Mouse (Mus musculus): ENCODE measurements around the gene Mcam. TPM values are rescaled to one million over a fixed set of nuclear protein-coding genes. Genes with fewer than 3 reads are reported as not detected.
"Not testable (repeated sequence)": the region's sequence is repeated elsewhere in the genome, so short reads cannot be mapped to it uniquely, and the experiment has no call there.

Gene Mcam
- polyA plus RNA-seq, 1 experiment = 57.6 TPM

GRCm38 (mm10) chr9:44107110-44107509 is 27.2 kb upstream of the Mcam start, which contains the start of gene C1qtnf5:
Gene C1qtnf5, plus strand, starts transcription at chr9:44107245.
- H3K36me3 ChIP-seq (ENCODE audit: control insufficient read depth, insufficient read depth, low read length, poor library complexity, severe bottlenecking) = 0 out of 2 replicates have a peak, but pooled peaks cover 3% of the 10 kb centered on the region
- TF ChIP-seq CTCF (IDR thresholded peaks at IDR 0.05; ENCODE audit: low read depth, low read length) = no peak
- TF ChIP-seq POLR2A (IDR thresholded peaks at IDR 0.05; ENCODE audit: insufficient read depth, low read length) = no peak
- TF ChIP-seq EP300 (IDR thresholded peaks at IDR 0.05; ENCODE audit: insufficient read depth, low read depth, low read length) = no peak
- H3K9ac ChIP-seq (ENCODE audit: low read depth, poor library complexity, severe bottlenecking) = peak within 1 kb of the TSS; percentile 38; the same call in 1 of the 2 replicates
- no peaks in the 10 kb centered on the region for H3K9me3 ChIP-seq (replicated peaks; ENCODE audit: control insufficient read depth, insufficient read depth, low read length, poor library complexity, severe bottlenecking)
- H3K4me1 ChIP-seq (ENCODE audit: control insufficient read depth, insufficient read depth, low read length) = no peaks in the 10 kb centered on the region
- no peaks in the 10 kb centered on the region for H3K27me3 ChIP-seq (ENCODE audit: control insufficient read depth, insufficient read depth, low read length, poor library complexity, severe bottlenecking)
- H3K27ac ChIP-seq (ENCODE audit: insufficient read depth, low read length) = no peak within 1 kb of the TSS
- H3K4me3 ChIP-seq (ENCODE audit: low read depth, low read length) = peak within 1 kb of the TSS; percentile 34; the same call in 1 of the 2 replicates

GRCm38 (mm10) chr9:44107557-44108179 is 26.6 kb upstream of the Mcam start:
- Histone ChIP-seq H3K9me3 (replicated peaks; ENCODE audit: control insufficient read depth, insufficient read depth, low read length, poor library complexity, severe bottlenecking) (no peaks in the 10 kb centered on the region), H3K36me3 (ENCODE audit: control insufficient read depth, insufficient read depth, low read length, poor library complexity, severe bottlenecking) (0 out of 2 replicates have a peak, but pooled peaks cover 3% of the 10 kb centered on the region), H3K27me3 (ENCODE audit: control insufficient read depth, insufficient read depth, low read length, poor library complexity, severe bottlenecking) (no peaks in the 10 kb centered on the region), H3K9ac (ENCODE audit: low read depth, poor library complexity, severe bottlenecking) (peak overlapping the region; percentile 38; the same call in 1 of the 2 replicates), H3K4me3 (ENCODE audit: low read depth, low read length) (peak overlapping the region; percentile 34; the same call in 1 of the 2 replicates), H3K4me1 (ENCODE audit: control insufficient read depth, insufficient read depth, low read length) (no peaks in the 10 kb centered on the region), H3K27ac (ENCODE audit: insufficient read depth, low read length) (no peak overlapping the region)
- TF ChIP-seq POLR2A (IDR thresholded peaks at IDR 0.05; ENCODE audit: insufficient read depth, low read length) = no peak
- peak; percentile 69 for TF ChIP-seq CTCF (IDR thresholded peaks at IDR 0.05; ENCODE audit: low read depth, low read length)
- TF ChIP-seq EP300 (IDR thresholded peaks at IDR 0.05; ENCODE audit: insufficient read depth, low read depth, low read length) = no peak

DNA sequence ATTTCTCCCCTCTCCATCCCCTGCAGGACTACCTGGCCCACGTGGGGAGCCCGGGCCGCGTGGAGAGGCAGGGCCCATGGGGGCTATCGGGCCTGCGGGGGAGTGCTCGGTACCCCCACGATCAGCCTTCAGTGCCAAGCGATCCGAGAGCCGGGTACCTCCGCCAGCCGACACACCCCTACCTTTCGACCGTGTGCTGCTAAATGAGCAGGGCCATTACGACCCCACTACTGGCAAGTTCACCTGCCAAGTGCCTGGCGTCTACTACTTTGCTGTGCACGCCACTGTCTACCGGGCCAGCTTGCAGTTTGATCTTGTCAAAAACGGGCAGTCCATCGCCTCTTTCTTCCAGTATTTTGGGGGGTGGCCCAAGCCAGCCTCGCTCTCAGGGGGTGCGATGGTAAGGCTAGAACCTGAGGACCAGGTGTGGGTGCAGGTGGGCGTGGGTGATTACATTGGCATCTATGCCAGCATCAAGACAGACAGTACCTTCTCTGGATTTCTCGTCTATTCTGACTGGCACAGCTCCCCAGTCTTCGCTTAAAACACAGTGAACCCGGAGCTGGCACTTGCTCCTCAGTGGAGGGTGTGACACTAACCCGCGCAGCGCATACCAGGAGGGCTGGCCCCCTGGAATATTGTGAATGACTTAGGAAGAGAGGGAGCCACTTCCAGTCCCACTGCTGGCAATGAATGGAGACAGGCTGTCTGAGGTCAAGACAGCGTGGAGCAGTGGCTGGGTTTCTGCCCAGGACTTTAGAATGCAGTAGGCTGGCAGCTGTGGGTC is 25.8 kb upstream of the Mcam start:
- Histone ChIP-seq H3K9me3 (replicated peaks; ENCODE audit: control insufficient read depth, insufficient read depth, low read length, poor library complexity, severe bottlenecking) (no peaks in the 10 kb centered on the region), H3K4me1 (ENCODE audit: control insufficient read depth, insufficient read depth, low read length) (no peaks in the 10 kb centered on the region), H3K36me3 (ENCODE audit: control insufficient read depth, insufficient read depth, low read length, poor library complexity, severe bottlenecking) (0 out of 2 replicates have a peak, but pooled peaks cover 3% of the 10 kb centered on the region), H3K4me3 (ENCODE audit: low read depth, low read length) (peak overlapping the region; percentile 8), H3K9ac (ENCODE audit: low read depth, poor library complexity, severe bottlenecking) (peak overlapping the region; percentile 38; the same call in 1 of the 2 replicates), H3K27ac (ENCODE audit: insufficient read depth, low read length) (no peak overlapping the region), H3K27me3 (ENCODE audit: control insufficient read depth, insufficient read depth, low read length, poor library complexity, severe bottlenecking) (no peaks in the 10 kb centered on the region)
- TF ChIP-seq CTCF (IDR thresholded peaks at IDR 0.05; ENCODE audit: low read depth, low read length) (no peak), EP300 (IDR thresholded peaks at IDR 0.05; ENCODE audit: insufficient read depth, low read depth, low read length) (no peak), POLR2A (IDR thresholded peaks at IDR 0.05; ENCODE audit: insufficient read depth, low read length) (no peak)

- H3K27me3 ChIP-seq (ENCODE audit: control insufficient read depth, insufficient read depth, low read length, poor library complexity, severe bottlenecking) = no peaks in the 10 kb centered on the region
- no peak overlapping the region for H3K9ac ChIP-seq (ENCODE audit: low read depth, poor library complexity, severe bottlenecking)
- 0 out of 2 replicates have a peak, but pooled peaks cover 3% of the 10 kb centered on the region for H3K36me3 ChIP-seq (ENCODE audit: control insufficient read depth, insufficient read depth, low read length, poor library complexity, severe bottlenecking)
- H3K4me3 ChIP-seq (ENCODE audit: low read depth, low read length) = no peak overlapping the region
- H3K27ac ChIP-seq (ENCODE audit: insufficient read depth, low read length) = no peak overlapping the region
- no peaks in the 10 kb centered on the region for H3K4me1 ChIP-seq (ENCODE audit: control insufficient read depth, insufficient read depth, low read length)
- H3K9me3 ChIP-seq (replicated peaks; ENCODE audit: control insufficient read depth, insufficient read depth, low read length, poor library complexity, severe bottlenecking) = no peaks in the 10 kb centered on the region
- TF ChIP-seq EP300 (IDR thresholded peaks at IDR 0.05; ENCODE audit: insufficient read depth, low read depth, low read length) = no peak
- peak; percentile 62 for TF ChIP-seq CTCF (IDR thresholded peaks at IDR 0.05; ENCODE audit: low read depth, low read length)
Observed at GRCm38 (mm10) chr9:44109360-44110095, 24.7 kb upstream of the Mcam start.

GRCm38 (mm10) chr9:44111909-44112308 is 22.4 kb upstream of the Mcam start:
- H3K9me3 ChIP-seq (replicated peaks; ENCODE audit: control insufficient read depth, insufficient read depth, low read length, poor library complexity, severe bottlenecking); H3K9ac ChIP-seq (ENCODE audit: low read depth, poor library complexity, severe bottlenecking); H3K4me1 ChIP-seq (ENCODE audit: control insufficient read depth, insufficient read depth, low read length); H3K4me3 ChIP-seq (ENCODE audit: low read depth, low read length); H3K27me3 ChIP-seq (ENCODE audit: control insufficient read depth, insufficient read depth, low read length, poor library complexity, severe bottlenecking); H3K27ac ChIP-seq (ENCODE audit: insufficient read depth, low read length); H3K36me3 ChIP-seq (ENCODE audit: control insufficient read depth, insufficient read depth, low read length, poor library complexity, severe bottlenecking): not testable (repeated sequence)

Measured in ES-Bruce4 (cell line).